Mouse (Mus musculus): Measurements from ENCODE around the gene Tssk3. TPM values are rescaled to one million over a fixed set of nuclear protein-coding genes. Genes with fewer than 3 reads are reported as not detected.

The Tssk3 gene
- total and polyA plus RNA-seq, 3 experiments = 0.13 TPM; not detected in 2

DNA sequence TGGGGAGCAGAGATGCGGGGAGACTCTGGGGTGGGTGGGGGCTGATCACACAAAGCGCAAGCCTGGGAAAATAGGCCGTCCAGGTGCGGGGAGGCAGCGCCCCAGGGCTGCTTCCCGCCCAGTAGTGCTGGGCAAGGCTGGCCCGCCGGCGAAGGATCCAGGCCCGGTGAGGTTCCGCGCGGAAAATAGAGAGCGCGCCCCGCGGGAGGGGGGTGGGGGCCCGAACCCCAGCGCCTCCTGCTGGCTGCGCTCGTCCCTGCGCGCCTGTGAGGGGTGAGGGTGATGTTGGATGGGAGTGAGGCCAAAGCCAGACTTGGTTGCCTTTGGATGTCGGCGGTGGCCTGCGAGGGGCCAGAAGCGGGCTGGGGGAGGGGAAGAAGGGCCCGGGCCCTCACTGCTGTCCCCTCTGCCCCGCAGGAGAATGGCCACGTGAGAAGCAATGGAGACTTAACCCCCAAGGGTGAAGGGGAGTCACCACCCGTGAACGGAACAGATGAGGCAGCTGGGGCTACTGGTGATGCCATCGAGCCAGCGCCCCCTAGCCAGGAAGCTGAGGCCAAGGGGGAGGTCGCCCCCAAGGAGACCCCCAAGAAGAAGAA, 23.6 kb upstream of the Tssk3 start (continued):
- TF ChIP-seq ZKSCAN1 (IDR thresholded peaks at IDR 0.05; ENCODE audit: borderline replicate concordance, low read depth, low read length) (no peak), ELF1 (IDR thresholded peaks at IDR 0.05; ENCODE audit: low read depth, low read length) (no peak), TCF12 (IDR thresholded peaks at IDR 0.05; ENCODE audit: low read depth, low read length) (peak; percentile 60; the same call in 1 of the 2 replicates), BHLHE40 (IDR thresholded peaks at IDR 0.05; ENCODE audit: low read depth, low read length) (peak; percentile 50; the same call in 1 of the 2 replicates), ZNF384 (IDR thresholded peaks at IDR 0.05; ENCODE audit: low read depth, low read length) (no peak), SMC3 (IDR thresholded peaks at IDR 0.05; ENCODE audit: low read depth, low read length) (peak; percentile 82), ZMIZ1 (IDR thresholded peaks at IDR 0.05; ENCODE audit: low read depth, low read length) (no peak), HCFC1 (IDR thresholded peaks at IDR 0.05; ENCODE audit: low read depth, low read length) (peak; percentile 36; the same call in 1 of the 2 replicates), IRF4 (IDR thresholded peaks at IDR 0.05; ENCODE audit: low read depth, low read length) (peak; percentile 43; the same call in 1 of the 2 replicates), CHD2 (IDR thresholded peaks at IDR 0.05; ENCODE audit: low read length) (peak; percentile 71), MYC (IDR thresholded peaks at IDR 0.05; ENCODE audit: low read depth, low read length) (no peak), JUN (IDR thresholded peaks at IDR 0.05; ENCODE audit: insufficient read depth, low read depth, low read length) (no peak), MEF2A (IDR thresholded peaks at IDR 0.05; ENCODE audit: borderline replicate concordance, low read depth, low read length) (peak; percentile 44; the same call in 1 of the 2 replicates), RCOR1 (conservative IDR thresholded peaks at IDR 0.05; ENCODE audit: low read depth, low read length) (no peak), SIN3A (IDR thresholded peaks at IDR 0.05; ENCODE audit: low read length) (peak; percentile 80)

- TF ChIP-seq ELF1 (IDR thresholded peaks at IDR 0.05; ENCODE audit: low read depth, low read length) (no peak), KAT2A (IDR thresholded peaks at IDR 0.05; ENCODE audit: insufficient replicate concordance, low read length) (no peak)
- Histone ChIP-seq H3K9ac (ENCODE audit: insufficient read depth, low read depth) (peak overlapping the region; percentile 99), H3K79me2 (replicated peaks; ENCODE audit: control insufficient read depth, extremely low read depth, insufficient read depth, poor library complexity, severe bottlenecking) (peaks cover 14% of the 10 kb centered on the region), H3K4me2 (ENCODE audit: insufficient read depth, low read depth, poor library complexity, severe bottlenecking) (peak overlapping the region; percentile 79), H3K9me3 (replicated peaks; ENCODE audit: low read length) (no peaks in the 10 kb centered on the region), H3K36me3 (replicated peaks in 1 of 2; ENCODE audit: control insufficient read depth in 1 of 2, insufficient read depth in 1 of 2, low read length in 1 of 2) (peaks cover 26 to 28% of the 10 kb centered on the region in 2 experiments), H3K4me1 (ENCODE audit: control insufficient read depth in 1 of 2, insufficient read depth in 2 of 2) (peaks cover 10 to 48% of the 10 kb centered on the region in 2 experiments), H3K4me3 (replicated peaks in 1 of 3; ENCODE audit: low read depth in 2 of 3, low read length in 2 of 3, poor library complexity in 1 of 3) (peak overlapping the region; percentile 66 to 97 (median 83)), H3K27me3 (replicated peaks) (peaks cover 4% of the 10 kb centered on the region), H3K27ac (ENCODE audit: insufficient read depth, low read depth) (0 out of 2 replicates have a peak overlapping the region, but pooled peaks have one; percentile 51)
- in situ Hi-C loops (cut with MboI; ENCODE audit: low pct_ligation_motif_present, low pct_unique_long_range_greater_than_20kb, low sequenced_read_pairs) (no loop called here), dilution Hi-C loops (cut with MboI; ENCODE audit: extremely low pct_ligation_motif_present, extremely low pct_unique_long_range_greater_than_20kb, low sequenced_read_pairs) (no loop called here)
- no peak for DNase-seq (ENCODE audit: extremely low read depth)
These were observed 23.1 kb upstream of the Tssk3 start for GRCm38 (mm10) chr4:129513891-129514290.
